Mouse (Mus musculus) splenic B cell, adult 2 months (primary cell): ENCODE measurements at regions not wholly inside any gene's neighbourhood (a gene's known extent, or its start where the extent isn't known, plus 50 kb on each side); places are given as distances from the start of the nearest gene placed in this dataset.

Source experiments
- DNase-seq: peaks from one replicate; pipeline ENCODE4 v3.0.0-alpha.2; 2011; ENCODE audit warnings: low read depth, low spot score
- H3K27me3 ChIP-seq: 2 replicates; pipeline ENCODE4 v1.6.1; 2012; ENCODE audit warnings: mild to moderate bottlenecking, low read length, moderate library complexity, mixed read lengths; ENCODE audit not compliant: control insufficient read depth, poor library complexity, insufficient read depth, severe bottlenecking
- H3K36me3 ChIP-seq: 2 replicates; pipeline ENCODE4 v1.6.1; 2012; ENCODE audit warnings: mild to moderate bottlenecking, low read length, moderate library complexity, mixed read lengths; ENCODE audit not compliant: control insufficient read depth, poor library complexity, insufficient read depth, severe bottlenecking

- Histone ChIP-seq H3K27me3 (no peaks in the 10 kb centered on the region), H3K36me3 (no peaks in the 10 kb centered on the region)
- peak; percentile 15 for DNase-seq
Measured at GRCm38 (mm10) chr1:133492986-133493741, 69.0 kb upstream of the Sox13 start.

DNA sequence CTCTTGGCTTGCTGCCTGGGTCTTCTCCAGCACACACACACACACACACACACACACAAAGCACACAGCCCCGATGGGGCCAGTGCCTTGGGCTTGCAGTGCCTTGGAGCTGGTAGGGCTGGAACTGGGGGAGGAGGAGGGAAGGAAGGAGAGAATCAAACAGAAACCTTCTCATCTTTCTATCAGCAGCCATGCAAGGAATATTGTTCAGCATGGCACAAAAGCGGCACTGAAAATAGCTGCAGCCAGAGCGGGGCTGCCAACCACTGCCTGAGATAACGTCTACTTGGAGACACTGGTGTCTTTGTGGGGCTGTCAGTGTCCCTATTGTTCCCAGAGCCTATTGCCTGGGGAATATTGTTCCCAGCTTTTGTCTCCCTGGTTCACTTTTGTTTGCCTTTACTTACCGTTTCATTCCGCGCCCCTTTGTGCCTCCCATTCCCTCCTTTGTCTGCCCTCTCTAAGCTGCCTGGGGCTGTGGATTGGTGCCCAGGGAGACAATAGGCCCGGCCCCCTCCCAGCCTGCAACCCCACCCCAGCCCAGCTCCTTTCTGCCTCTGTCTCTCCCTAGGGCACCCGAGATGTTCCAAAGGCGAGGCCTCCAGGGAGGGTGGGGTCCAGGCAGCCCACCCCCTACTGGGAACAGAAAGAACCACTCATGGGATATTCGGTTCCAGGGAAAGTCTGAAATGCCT lies 68.3 kb upstream of the Sox13 start:
- no peak for DNase-seq
- H3K27me3 ChIP-seq = no peaks in the 10 kb centered on the region
- no peaks in the 10 kb centered on the region for H3K36me3 ChIP-seq

- no peak for DNase-seq
- Histone ChIP-seq H3K27me3 (no peaks in the 10 kb centered on the region), H3K36me3 (no peaks in the 10 kb centered on the region)
Measured at GRCm38 (mm10) chr1:133491857-133492290, 67.7 kb upstream of the Sox13 start.

DNA sequence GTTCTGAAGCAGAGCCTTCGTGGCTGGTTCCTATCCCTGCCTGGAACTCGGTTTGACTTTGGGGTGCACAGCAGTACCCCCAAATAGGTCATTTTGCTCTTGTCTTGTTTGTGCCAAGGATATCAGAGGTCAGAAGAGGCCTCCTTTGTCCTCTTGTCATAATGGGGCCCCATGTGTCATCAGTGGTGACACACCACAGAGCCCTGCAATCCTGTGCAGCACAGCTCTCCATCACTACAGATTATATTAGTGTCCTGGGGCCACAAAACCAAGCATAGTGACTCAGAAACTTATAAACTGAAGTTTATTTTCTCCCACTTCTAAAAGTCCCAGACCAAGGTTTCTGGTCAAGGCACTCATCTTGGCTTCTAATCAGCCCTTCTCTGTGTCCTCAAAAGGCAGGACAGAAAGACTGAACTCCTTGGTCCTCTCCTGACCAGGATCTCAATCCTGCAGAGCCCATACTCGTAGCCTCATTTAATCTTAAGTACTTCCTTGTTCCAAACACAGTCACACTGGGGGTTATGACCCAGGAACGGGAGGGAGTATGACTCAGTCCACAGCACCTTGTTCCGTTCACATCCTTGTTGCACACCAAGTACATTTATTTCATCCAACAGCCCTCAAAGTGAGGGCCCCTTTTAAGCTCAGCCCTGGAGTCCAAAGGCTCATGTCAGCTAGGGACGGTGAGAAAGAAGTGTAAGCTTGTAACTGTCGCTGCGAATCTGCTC lies 63.2 kb upstream of the Sox13 start:
- DNase-seq = no peak
- no peaks in the 10 kb centered on the region for H3K36me3 ChIP-seq
- H3K27me3 ChIP-seq = no peaks in the 10 kb centered on the region

DNA sequence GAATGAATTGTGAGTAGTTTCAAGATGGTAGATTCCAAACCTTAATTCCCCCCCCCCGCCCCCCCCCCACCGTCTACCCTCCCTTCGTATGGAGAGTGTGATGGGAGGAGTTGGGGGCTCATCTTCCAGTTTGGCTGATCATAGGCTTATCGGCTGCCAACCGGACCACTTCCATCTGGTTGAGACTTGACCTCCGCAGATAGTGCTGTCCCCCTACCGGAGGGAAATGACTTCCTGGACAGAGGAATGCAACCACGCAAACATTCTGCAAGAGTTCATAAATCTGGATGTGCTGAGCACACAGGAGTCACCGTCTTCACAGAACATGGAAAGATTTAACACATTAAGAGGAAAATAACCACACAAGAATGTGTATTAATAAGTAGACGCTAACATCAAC lies 62.2 kb upstream of the Sox13 start:
- DNase-seq = no peak
- Histone ChIP-seq H3K36me3 (no peaks in the 10 kb centered on the region), H3K27me3 (no peaks in the 10 kb centered on the region)

GRCm38 (mm10) chr1:133482891-133483290 lies 58.7 kb upstream of the Sox13 start:
- DNase-seq = peak; percentile 4
- no peaks in the 10 kb centered on the region for H3K36me3 ChIP-seq

GRCm38 (mm10) chr1:133474546-133474945 lies 50.4 kb upstream of the Sox13 start:
- Histone ChIP-seq H3K27me3 (no peaks in the 10 kb centered on the region; the same call in 1 of the 2 replicates), H3K36me3 (no peaks in the 10 kb centered on the region)
- no peak for DNase-seq

More at GRCm38 (mm10) chr1:133482891-133483290, 58.7 kb upstream of the Sox13 start:
- H3K27me3 ChIP-seq = no peaks in the 10 kb centered on the region
